Mouse (Mus musculus): Measurements from ENCODE around the gene Gm13276.
"Not testable (repeated sequence)": the region's sequence is repeated elsewhere in the genome, so short reads cannot be mapped to it uniquely, and the experiment has no call there.

GRCm38 (mm10) chr4:88757628-88758031 is 27.9 kb upstream of the Gm13276 start:
- TF ChIP-seq CTCF (conservative IDR thresholded peaks at IDR 0.05; ENCODE audit: low read length); NANOG (IDR thresholded peaks at IDR 0.05; ENCODE audit: borderline replicate concordance, low read length); POU5F1 (IDR thresholded peaks at IDR 0.05; ENCODE audit: borderline replicate concordance, low read length): not testable (repeated sequence)

All from E14TG2a.4 (cell line).